Mouse (Mus musculus): ENCODE measurements around the gene Lgsn.

DNA sequence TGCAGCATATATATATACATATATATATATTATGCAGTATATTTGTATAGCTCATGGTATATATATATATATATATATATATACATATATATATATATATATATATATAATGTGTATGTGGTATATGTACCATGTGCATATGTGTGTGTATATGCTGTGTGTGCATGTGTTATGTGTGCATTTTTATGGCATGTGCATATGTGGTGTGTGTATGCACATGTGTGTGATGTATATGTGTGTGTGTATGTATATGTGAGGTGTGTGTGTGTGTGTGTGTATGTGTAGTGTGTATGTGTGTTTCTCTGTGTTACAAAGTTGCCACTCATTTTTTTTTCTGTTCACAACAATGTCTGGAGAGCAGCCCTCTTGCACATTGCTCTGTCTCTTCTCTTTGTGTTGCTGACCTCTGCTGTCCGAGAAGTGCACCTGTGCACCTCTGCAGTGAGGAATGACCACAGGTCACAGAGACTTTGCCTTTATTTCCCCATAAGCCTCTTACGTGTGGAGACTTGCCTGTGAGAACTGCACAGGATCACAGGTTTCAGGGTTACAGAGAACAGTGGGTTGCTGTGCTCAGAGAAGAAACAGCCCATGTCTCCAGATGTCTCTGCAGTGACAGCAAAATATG lies 23.3 kb upstream of the Lgsn start:
- TF ChIP-seq CTCF (IDR thresholded peaks at IDR 0.05; ENCODE audit: insufficient read depth, low read depth, low read length): no peak
- no peak for TF ChIP-seq POLR2A (IDR thresholded peaks at IDR 0.05; ENCODE audit: insufficient read depth, low read depth, low read length)

All from olfactory bulb, adult 2 months (tissue).